Mouse (Mus musculus): Measurements from ENCODE around the gene Ppm1k. TPM values are rescaled to one million over a fixed set of nuclear protein-coding genes. Genes with fewer than 3 reads are reported as not detected.

The Ppm1k gene
- polyA plus RNA-seq, 1 experiment from 2014 or later: 15.7 TPM

- peak overlapping the region; percentile 70 for H3K9ac ChIP-seq (ENCODE audit: low read length)
- H3K4me1 ChIP-seq (ENCODE audit: control insufficient read depth, insufficient read depth, low read length): peaks cover 25% of the 10 kb centered on the region
- peak overlapping the region; percentile 73 for H3K4me2 ChIP-seq (ENCODE audit: low read depth, low read length)
- peak overlapping the region; percentile 90 for H3K27ac ChIP-seq (ENCODE audit: low read length)
- peak; percentile 18 for ATAC-seq (replicated peaks; ENCODE audit: extremely low read depth, insufficient read depth, low FRiP score)
- WGBS: under 1% methylated on average over 31 of the region's 31 CpGs
- no peaks in the 10 kb centered on the region for H3K9me3 ChIP-seq (replicated peaks; ENCODE audit: control insufficient read depth, low read length)
- no peaks in the 10 kb centered on the region for H3K27me3 ChIP-seq (ENCODE audit: control insufficient read depth, insufficient read depth, low read length)
- H3K36me3 ChIP-seq (ENCODE audit: control insufficient read depth, insufficient read depth): no peaks in the 10 kb centered on the region
- H3K4me3 ChIP-seq (ENCODE audit: low read length): peak overlapping the region; percentile 58
These were observed 519 bp downstream of the Ppm1k start for GRCm38 (mm10) chr6:57534611-57535286.

- H3K36me3 ChIP-seq (ENCODE audit: control insufficient read depth, insufficient read depth): no peaks in the 10 kb centered on the region
- peaks cover 25% of the 10 kb centered on the region for H3K4me1 ChIP-seq (ENCODE audit: control insufficient read depth, insufficient read depth, low read length)
- no peaks in the 10 kb centered on the region for H3K27me3 ChIP-seq (ENCODE audit: control insufficient read depth, insufficient read depth, low read length)
- peak overlapping the region; percentile 58 for H3K4me3 ChIP-seq (ENCODE audit: low read length)
- WGBS: under 1% methylated on average over 8 of the region's 8 CpGs
- ATAC-seq (replicated peaks; ENCODE audit: extremely low read depth, insufficient read depth, low FRiP score): no peak
- H3K4me2 ChIP-seq (ENCODE audit: low read depth, low read length): peak overlapping the region; percentile 73
- no peaks in the 10 kb centered on the region for H3K9me3 ChIP-seq (replicated peaks; ENCODE audit: control insufficient read depth, low read length)
- peak overlapping the region; percentile 90 for H3K27ac ChIP-seq (ENCODE audit: low read length)
- peak overlapping the region; percentile 70 for H3K9ac ChIP-seq (ENCODE audit: low read length)
These were observed 1.0 kb downstream of the Ppm1k start for GRCm38 (mm10) chr6:57534231-57534610.

DNA sequence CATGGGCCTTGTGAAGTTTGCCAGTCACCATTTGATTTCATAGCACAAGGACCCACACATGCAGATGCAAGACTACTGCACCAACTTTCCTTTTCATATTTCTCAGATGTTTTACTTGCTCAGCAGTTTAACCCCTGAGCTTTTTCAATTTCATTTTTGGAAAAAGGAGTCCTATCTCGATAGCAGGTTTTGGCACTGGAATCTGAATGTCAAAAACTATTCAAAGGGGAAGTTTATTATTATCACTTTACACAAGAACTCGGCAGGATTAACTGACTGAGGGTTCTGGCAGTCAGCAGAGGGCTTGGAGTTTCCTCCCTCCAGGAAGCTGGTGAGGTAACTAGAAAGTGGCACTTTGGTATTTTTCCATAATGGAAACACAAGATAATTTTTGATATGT, 1.9 kb downstream of the Ppm1k start:
- ATAC-seq (replicated peaks; ENCODE audit: extremely low read depth, insufficient read depth, low FRiP score): no peak
- peak overlapping the region; percentile 58 for H3K4me3 ChIP-seq (ENCODE audit: low read length)
- H3K9me3 ChIP-seq (replicated peaks; ENCODE audit: control insufficient read depth, low read length): no peaks in the 10 kb centered on the region
- H3K36me3 ChIP-seq (ENCODE audit: control insufficient read depth, insufficient read depth): no peaks in the 10 kb centered on the region
- peaks cover 25% of the 10 kb centered on the region for H3K4me1 ChIP-seq (ENCODE audit: control insufficient read depth, insufficient read depth, low read length)
- 6% methylated on average over 2 of the region's 2 CpGs for WGBS
- H3K27me3 ChIP-seq (ENCODE audit: control insufficient read depth, insufficient read depth, low read length): no peaks in the 10 kb centered on the region
- H3K9ac ChIP-seq (ENCODE audit: low read length): peak overlapping the region; percentile 70
- H3K4me2 ChIP-seq (ENCODE audit: low read depth, low read length): peak overlapping the region; percentile 73
- peak overlapping the region; percentile 90 for H3K27ac ChIP-seq (ENCODE audit: low read length)

- H3K4me3 ChIP-seq (ENCODE audit: low read length): peak overlapping the region; percentile 7; the same call in 1 of the 2 replicates
- peak overlapping the region; percentile 49 for H3K4me2 ChIP-seq (ENCODE audit: low read depth, low read length)
- no peaks in the 10 kb centered on the region for H3K9me3 ChIP-seq (replicated peaks; ENCODE audit: control insufficient read depth, low read length)
- no peaks in the 10 kb centered on the region for H3K27me3 ChIP-seq (ENCODE audit: control insufficient read depth, insufficient read depth, low read length)
- H3K36me3 ChIP-seq (ENCODE audit: control insufficient read depth, insufficient read depth): no peaks in the 10 kb centered on the region
- H3K27ac ChIP-seq (ENCODE audit: low read length): peak overlapping the region; percentile 84
- no peak for ATAC-seq (replicated peaks; ENCODE audit: extremely low read depth, insufficient read depth, low FRiP score)
- peaks cover 25% of the 10 kb centered on the region for H3K4me1 ChIP-seq (ENCODE audit: control insufficient read depth, insufficient read depth, low read length)
- H3K9ac ChIP-seq (ENCODE audit: low read length): no peak overlapping the region; the same call in 1 of the 2 replicates
- WGBS: 50% methylated on average over 1 of the region's 1 CpGs
These were observed 3.2 kb downstream of the Ppm1k start for GRCm38 (mm10) chr6:57532022-57532421.

- Histone ChIP-seq H3K27me3 (ENCODE audit: control insufficient read depth, insufficient read depth, low read length) (no peaks in the 10 kb centered on the region), H3K9me3 (replicated peaks; ENCODE audit: control insufficient read depth, low read length) (no peaks in the 10 kb centered on the region), H3K36me3 (ENCODE audit: control insufficient read depth, insufficient read depth) (no peaks in the 10 kb centered on the region), H3K4me3 (ENCODE audit: low read length) (no peak overlapping the region), H3K9ac (ENCODE audit: low read length) (peak overlapping the region; percentile 14), H3K4me2 (ENCODE audit: low read depth, low read length) (peak overlapping the region; percentile 49), H3K27ac (ENCODE audit: low read length) (peak overlapping the region; percentile 84), H3K4me1 (ENCODE audit: control insufficient read depth, insufficient read depth, low read length) (peaks cover 25% of the 10 kb centered on the region)
- ATAC-seq (replicated peaks; ENCODE audit: extremely low read depth, insufficient read depth, low FRiP score): no peak
- WGBS: 35% methylated on average over 1 of the region's 1 CpGs
These were observed 3.8 kb downstream of the Ppm1k start for GRCm38 (mm10) chr6:57531441-57531840.

- no peaks in the 10 kb centered on the region for H3K9me3 ChIP-seq (replicated peaks; ENCODE audit: control insufficient read depth, low read length)
- H3K36me3 ChIP-seq (ENCODE audit: control insufficient read depth, insufficient read depth): no peaks in the 10 kb centered on the region
- H3K4me2 ChIP-seq (ENCODE audit: low read depth, low read length): peak overlapping the region; percentile 49; the same call in 1 of the 2 replicates
- peaks cover 25% of the 10 kb centered on the region for H3K4me1 ChIP-seq (ENCODE audit: control insufficient read depth, insufficient read depth, low read length)
- H3K9ac ChIP-seq (ENCODE audit: low read length): no peak overlapping the region; the same call in 1 of the 2 replicates
- no peak for ATAC-seq (replicated peaks; ENCODE audit: extremely low read depth, insufficient read depth, low FRiP score)
- H3K27me3 ChIP-seq (ENCODE audit: control insufficient read depth, insufficient read depth, low read length): no peaks in the 10 kb centered on the region
- H3K27ac ChIP-seq (ENCODE audit: low read length): peak overlapping the region; percentile 84
- WGBS: 29% methylated on average over 4 of the region's 4 CpGs
- no peak overlapping the region for H3K4me3 ChIP-seq (ENCODE audit: low read length)
These were observed 4.3 kb downstream of the Ppm1k start for GRCm38 (mm10) chr6:57531011-57531410.

- no peak overlapping the region for H3K4me2 ChIP-seq (ENCODE audit: low read depth, low read length)
These were observed 5.9 kb downstream of the Ppm1k start for GRCm38 (mm10) chr6:57529336-57529845.

DNA sequence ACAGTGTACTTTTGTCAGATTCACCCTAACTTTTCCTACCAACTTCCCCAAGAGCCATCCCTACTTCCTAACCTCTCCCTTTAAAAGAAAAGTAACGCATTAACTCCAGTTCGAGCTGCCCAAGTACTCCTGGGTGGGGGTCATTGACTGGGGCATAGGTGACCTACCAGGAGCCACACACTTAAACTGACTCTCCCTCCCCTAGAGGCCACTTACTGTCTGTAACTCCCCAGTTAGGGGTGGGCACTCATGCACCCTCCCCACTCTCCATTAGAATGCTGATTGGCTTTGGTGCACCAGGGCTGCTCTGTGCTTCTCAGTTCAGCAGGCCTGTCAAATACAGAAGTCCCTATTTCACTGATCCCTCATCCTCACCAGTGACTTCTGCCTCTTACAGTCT, 8.3 kb downstream of the Ppm1k start:
- Histone ChIP-seq H3K27me3 (ENCODE audit: control insufficient read depth, insufficient read depth, low read length) (no peaks in the 10 kb centered on the region), H3K4me2 (ENCODE audit: low read depth, low read length) (no peak overlapping the region), H3K9me3 (replicated peaks; ENCODE audit: control insufficient read depth, low read length) (no peaks in the 10 kb centered on the region), H3K27ac (ENCODE audit: low read length) (no peak overlapping the region), H3K36me3 (ENCODE audit: control insufficient read depth, insufficient read depth) (peaks cover 7% of the 10 kb centered on the region; the same call in 1 of the 2 replicates), H3K4me3 (ENCODE audit: low read length) (no peak overlapping the region), H3K4me1 (ENCODE audit: control insufficient read depth, insufficient read depth, low read length) (peaks cover 18% of the 10 kb centered on the region), H3K9ac (ENCODE audit: low read length) (no peak overlapping the region)
- WGBS: 90% methylated on average over 2 of the region's 2 CpGs
- ATAC-seq (replicated peaks; ENCODE audit: extremely low read depth, insufficient read depth, low FRiP score): no peak

More at GRCm38 (mm10) chr6:57529336-57529845, 5.9 kb downstream of the Ppm1k start:
- Histone ChIP-seq H3K9me3 (replicated peaks; ENCODE audit: control insufficient read depth, low read length) (no peaks in the 10 kb centered on the region), H3K4me1 (ENCODE audit: control insufficient read depth, insufficient read depth, low read length) (peaks cover 25% of the 10 kb centered on the region), H3K36me3 (ENCODE audit: control insufficient read depth, insufficient read depth) (peaks cover 6% of the 10 kb centered on the region; the same call in 1 of the 2 replicates), H3K27ac (ENCODE audit: low read length) (no peak overlapping the region), H3K4me3 (ENCODE audit: low read length) (no peak overlapping the region), H3K9ac (ENCODE audit: low read length) (no peak overlapping the region), H3K27me3 (ENCODE audit: control insufficient read depth, insufficient read depth, low read length) (no peaks in the 10 kb centered on the region)
- WGBS: 77% methylated on average over 1 of the region's 1 CpGs
- ATAC-seq (replicated peaks; ENCODE audit: extremely low read depth, insufficient read depth, low FRiP score): no peak

DNA sequence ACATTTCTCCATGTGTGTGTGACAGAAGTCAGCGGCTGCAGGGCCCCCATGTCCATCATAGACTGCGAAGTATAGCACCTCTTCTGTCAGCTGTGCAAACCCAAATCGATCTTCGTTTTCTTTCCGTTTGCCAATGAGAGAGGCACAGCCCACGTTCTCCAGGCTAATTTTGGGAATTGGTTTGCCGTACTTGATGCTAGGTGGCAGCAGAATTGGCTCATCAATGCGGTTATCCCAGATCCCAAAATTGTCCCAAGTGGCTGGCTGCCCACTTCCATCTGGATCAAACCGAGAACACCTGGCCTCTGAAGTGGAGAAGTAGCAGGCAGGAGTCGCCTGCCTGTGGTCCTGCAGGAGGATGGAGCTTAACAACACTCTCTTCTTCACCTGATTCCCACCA, 10.5 kb downstream of the Ppm1k start:
- Histone ChIP-seq H3K27me3 (ENCODE audit: control insufficient read depth, insufficient read depth, low read length) (no peaks in the 10 kb centered on the region), H3K27ac (ENCODE audit: low read length) (no peak overlapping the region), H3K4me3 (ENCODE audit: low read length) (no peak overlapping the region), H3K9me3 (replicated peaks; ENCODE audit: control insufficient read depth, low read length) (no peaks in the 10 kb centered on the region), H3K4me2 (ENCODE audit: low read depth, low read length) (no peak overlapping the region), H3K36me3 (ENCODE audit: control insufficient read depth, insufficient read depth) (peaks cover 7% of the 10 kb centered on the region; the same call in 1 of the 2 replicates), H3K9ac (ENCODE audit: low read length) (no peak overlapping the region), H3K4me1 (ENCODE audit: control insufficient read depth, insufficient read depth, low read length) (peaks cover 5% of the 10 kb centered on the region)
- no peak for ATAC-seq (replicated peaks; ENCODE audit: extremely low read depth, insufficient read depth, low FRiP score)
- 86% methylated on average over 10 of the region's 10 CpGs for WGBS

Data from heart, embryonic 16.5 days (tissue).